Mouse (Mus musculus) intestine, postnatal 0 days (tissue): ENCODE data around the gene Trim60. TPM values are rescaled to one million over a fixed set of nuclear protein-coding genes. Genes with fewer than 3 reads are reported as not detected.
A peak's percentile ranks its signal among the peaks of the same experiment; 100 is the strongest.
"Not testable (repeated sequence)": the region's sequence is repeated elsewhere in the genome, so short reads cannot be mapped to it uniquely, and the experiment has no call there.

Experiments used
- ATAC-seq: fragments of 200-750 bp; cut with Nextera tagmentation; 2 replicates; pipeline ENCODE4 v1.8.0; 2017; ENCODE audit warnings: mild to moderate bottlenecking, moderate TSS enrichment, moderate library complexity
- H3K27ac ChIP-seq: fragments of 300-500 bp; sonication (generic); 2 replicates; pipeline ENCODE4 v1.5.1; 2014; ENCODE audit warnings: mild to moderate bottlenecking, low read depth, low read length, moderate library complexity
- H3K27me3 ChIP-seq: fragments of 300-500 bp; sonication (generic); replicated peaks from 2 replicates; pipeline ENCODE4 v1.6.1; 2014; ENCODE audit warnings: low read length, mixed read lengths; ENCODE audit not compliant: control insufficient read depth, insufficient read depth
- H3K36me3 ChIP-seq: fragments of 300-500 bp; sonication (generic); 2 replicates; pipeline ENCODE4 v1.6.1; 2014; ENCODE audit warnings: mild to moderate bottlenecking, moderate library complexity; ENCODE audit not compliant: control insufficient read depth, insufficient read depth
- H3K4me1 ChIP-seq: fragments of 300-500 bp; sonication (generic); replicated peaks from 2 replicates; pipeline ENCODE4 v1.6.1; 2014; ENCODE audit warnings: antibody characterized with exemption, low read length, mixed read lengths; ENCODE audit not compliant: control insufficient read depth, insufficient read depth
- H3K4me2 ChIP-seq: fragments of 300-500 bp; sonication (generic); replicated peaks from 2 replicates; pipeline ENCODE4 v1.6.1; 2014; ENCODE audit warnings: low read depth, mild to moderate bottlenecking, moderate library complexity
- H3K4me3 ChIP-seq: fragments of 300-500 bp; sonication (generic); 2 replicates; pipeline ENCODE4 v1.5.1; 2014; ENCODE audit warnings: low read depth, low read length
- H3K9ac ChIP-seq: fragments of 300-500 bp; sonication (generic); 2 replicates; pipeline ENCODE4 v1.6.1; 2014; ENCODE audit warnings: mild to moderate bottlenecking, low read depth, low read length
- H3K9me3 ChIP-seq: fragments of 300-500 bp; sonication (generic); 2 replicates; pipeline ENCODE4 v1.6.1; 2016; ENCODE audit warnings: mixed run types; ENCODE audit not compliant: control insufficient read depth
- CTCF ChIP-seq: sonication (generic); IDR thresholded peaks from 2 replicates; pipeline ENCODE4 v1.5.1; 2016; ENCODE audit warnings: low read depth, mild to moderate bottlenecking, control low read depth, antibody characterized with exemption, moderate library complexity
- WGBS: fragments of 180-500 bp; shearing (Covaris S2); extraction: QIAGEN DNeasy Blood & Tissue Kit; methylation state at CpG from one replicate; pipeline ENCODE4 v1.1.7; 2014; 5-methylcytosine and 5-hydroxymethylcytosine counted together
- polyA plus RNA-seq: library from polyadenylated mRNA; unstranded; fragments of >200 nt; fragmentation: Nextera tagmentation; extraction: Ambion mirVana; gene quantifications from 2 replicates; pipeline ENCODE4 v1.2.1, GENCODE M21; 2015

Trim60 gene
- polyA plus RNA-seq, 1 experiment from 2014 or later = not detected

- Histone ChIP-seq H3K9me3 (no peaks in the 10 kb centered on the region), H3K4me2 (no peak overlapping the region), H3K27me3 (no peaks in the 10 kb centered on the region), H3K9ac (no peak overlapping the region), H3K27ac (no peak overlapping the region), H3K4me3 (no peak overlapping the region), H3K36me3 (no peaks in the 10 kb centered on the region), H3K4me1 (no peaks in the 10 kb centered on the region)
- no peak for ATAC-seq
- peak; percentile 79 for TF ChIP-seq CTCF
- WGBS = 46% methylated on average over 8 of the region's 8 CpGs
Measured at GRCm38 (mm10) chr8:65022485-65022884, 4.1 kb upstream of the Trim60 start.

- not testable (repeated sequence) for H3K9ac ChIP-seq, H3K36me3 ChIP-seq, ATAC-seq, H3K27me3 ChIP-seq, H3K9me3 ChIP-seq, H3K4me3 ChIP-seq, H3K4me2 ChIP-seq, H3K27ac ChIP-seq, H3K4me1 ChIP-seq
- WGBS = 83% methylated on average over 6 of the region's 6 CpGs
Measured at GRCm38 (mm10) chr8:65007616-65008015, 10.8 kb downstream of the Trim60 start.

GRCm38 (mm10) chr8:64998806-64999365 is 19.5 kb downstream of the Trim60 start:
- no peaks in the 10 kb centered on the region for H3K36me3 ChIP-seq
- no peak overlapping the region for H3K4me2 ChIP-seq
- TF ChIP-seq CTCF = no peak
- no peak overlapping the region for H3K27ac ChIP-seq
- H3K27me3 ChIP-seq = no peaks in the 10 kb centered on the region
- H3K4me1 ChIP-seq = no peaks in the 10 kb centered on the region
- ATAC-seq = no peak
- H3K4me3 ChIP-seq = no peak overlapping the region
- WGBS = 88% methylated on average over 4 of the region's 4 CpGs
- H3K9ac ChIP-seq = no peak overlapping the region
- no peaks in the 10 kb centered on the region for H3K9me3 ChIP-seq

- no peaks in the 10 kb centered on the region for H3K36me3 ChIP-seq
- no peaks in the 10 kb centered on the region for H3K9me3 ChIP-seq
- no peak within 1 kb of the TSS for H3K4me3 ChIP-seq
- WGBS = 81% methylated on average over 4 of the region's 4 CpGs
- no peak within 1 kb of the TSS for H3K27ac ChIP-seq
- no peak within 1 kb of the TSS for H3K9ac ChIP-seq
- H3K4me2 ChIP-seq = no peak within 1 kb of the TSS
- no peak for ATAC-seq
- no peaks in the 10 kb centered on the region for H3K4me1 ChIP-seq
- TF ChIP-seq CTCF = no peak
- no peaks in the 10 kb centered on the region for H3K27me3 ChIP-seq
Measured at GRCm38 (mm10) chr8:64987731-64988130, 30.7 kb downstream of the Trim60 start, which contains the start of gene Trim75. Trim75 (minus strand) TSS chr8:64987831.

GRCm38 (mm10) chr8:64983150-64983897 is 35.1 kb downstream of the Trim60 start:
- Histone ChIP-seq H3K27ac (no peak overlapping the region), H3K36me3 (no peaks in the 10 kb centered on the region), H3K9ac (no peak overlapping the region), H3K27me3 (no peaks in the 10 kb centered on the region), H3K4me1 (no peaks in the 10 kb centered on the region), H3K4me2 (no peak overlapping the region), H3K4me3 (no peak overlapping the region), H3K9me3 (no peaks in the 10 kb centered on the region)
- no peak for ATAC-seq
- no peak for TF ChIP-seq CTCF
- 77% methylated on average over 20 of the region's 20 CpGs for WGBS

- Histone ChIP-seq H3K4me2 (no peak overlapping the region), H3K9me3 (no peaks in the 10 kb centered on the region), H3K27me3 (no peaks in the 10 kb centered on the region), H3K4me1 (no peaks in the 10 kb centered on the region), H3K4me3 (no peak overlapping the region), H3K9ac (no peak overlapping the region), H3K27ac (no peak overlapping the region), H3K36me3 (peaks cover 45% of the 10 kb centered on the region)
- TF ChIP-seq CTCF = peak; percentile 43; the same call in 1 of the 2 replicates
- ATAC-seq = no peak
Measured at GRCm38 (mm10) chr8:64962836-64963235, 55.5 kb downstream of the Trim60 start.
